Mouse (Mus musculus) C2C12 (cell line): ENCODE results near the gene 0610037L13Rik.

ENCODE experiments used
- CTCF ChIP-seq: IDR thresholded peaks from one replicate; pipeline ENCODE4 v1.5.1; 2011; ENCODE audit not compliant: control insufficient read depth, insufficient read depth, insufficient read length
- MAX ChIP-seq: IDR thresholded peaks from one replicate; pipeline ENCODE4 v1.6.1; 2011; ENCODE audit warnings: mild to moderate bottlenecking, control low read depth
- MYOD1 ChIP-seq: IDR thresholded peaks from one replicate; pipeline ENCODE4 v1.6.1; 2011; ENCODE audit warnings: low read depth; ENCODE audit not compliant: control insufficient read depth, insufficient read length
- USF1 ChIP-seq: IDR thresholded peaks from one replicate; pipeline ENCODE4 v1.6.1; 2011; ENCODE audit warnings: low read depth, mild to moderate bottlenecking, control low read depth, moderate library complexity

GRCm38 (mm10) chr4:107906561-107906960, 16.9 kb downstream of the 0610037L13Rik start:
- TF ChIP-seq USF1 (no peak), CTCF (no peak), MYOD1 (no peak), MAX (no peak)
